Mouse (Mus musculus): Measurements from ENCODE around the gene Pam16. TPM values are rescaled to one million over a fixed set of nuclear protein-coding genes. Genes with fewer than 3 reads are reported as not detected.

The Pam16 gene
- total RNA-seq, 1 experiment: 131 TPM

GRCm38 (mm10) chr16:4654706-4655105, 29.9 kb upstream of the Pam16 start:
- in situ Hi-C loops (cut with MboI; ENCODE audit: low sequenced_read_pairs in 2 of 2, unreplicated experiment in 2 of 2): no loop called here
- peaks cover 0 to 13% of the 10 kb centered on the region in 2 experiments; a peak in 2 of 4 replicates for H3K4me1 ChIP-seq (ENCODE audit: control insufficient read depth in 2 of 2, insufficient read depth in 2 of 2, low read length in 2 of 2, poor library complexity in 1 of 2)
- no peak overlapping the region for H3K27ac ChIP-seq (ENCODE audit: insufficient read depth, low read depth, low read length, poor library complexity, severe bottlenecking)
- H3K4me3 ChIP-seq (ENCODE audit: insufficient read depth in 1 of 2, low read depth in 1 of 2, low read length in 2 of 2, poor library complexity in 1 of 2, severe bottlenecking in 1 of 2): no peak overlapping the region
- H3K9me3 ChIP-seq (ENCODE audit: control insufficient read depth, insufficient read depth, low read depth, low read length): no peaks in the 10 kb centered on the region
- no peak for TF ChIP-seq HCFC1 (IDR thresholded peaks at IDR 0.05; ENCODE audit: borderline replicate concordance, insufficient read depth, low read length)
- no peak for TF ChIP-seq ZC3H11A (IDR thresholded peaks at IDR 0.05; ENCODE audit: borderline replicate concordance, low read depth, low read length)
- no peak for TF ChIP-seq CHD2 (IDR thresholded peaks at IDR 0.05; ENCODE audit: low read depth, low read length)
- TF ChIP-seq MAFK (IDR thresholded peaks at IDR 0.05; ENCODE audit: insufficient read depth, low read depth, low read length): no peak
- no peak for TF ChIP-seq ZNF384 (IDR thresholded peaks at IDR 0.05; ENCODE audit: low read depth, low read length)
- peaks cover 16% of the 10 kb centered on the region; the same call in 1 of the 2 replicates for H3K36me3 ChIP-seq (ENCODE audit: control insufficient read depth, insufficient read depth, low read length, poor library complexity, severe bottlenecking)
- no peak overlapping the region for H3K9ac ChIP-seq (ENCODE audit: insufficient read depth, low read depth, low read length, poor library complexity, severe bottlenecking)
- DNase-seq (ENCODE audit: low read depth, low spot score): no peak

- in situ Hi-C loops (cut with MboI; ENCODE audit: low sequenced_read_pairs in 2 of 2, unreplicated experiment in 2 of 2): no loop called here
- Histone ChIP-seq H3K9me3 (ENCODE audit: control insufficient read depth, insufficient read depth, low read depth, low read length) (no peaks in the 10 kb centered on the region), H3K36me3 (ENCODE audit: control insufficient read depth, insufficient read depth, low read length, poor library complexity, severe bottlenecking) (peaks cover 16% of the 10 kb centered on the region; the same call in 1 of the 2 replicates), H3K4me1 (ENCODE audit: control insufficient read depth in 2 of 2, insufficient read depth in 2 of 2, low read length in 2 of 2, poor library complexity in 1 of 2) (peaks cover 0 to 17% of the 10 kb centered on the region in 2 experiments; a peak in 1 of 4 replicates), H3K27ac (ENCODE audit: insufficient read depth, low read depth, low read length, poor library complexity, severe bottlenecking) (no peak overlapping the region), H3K4me3 (ENCODE audit: insufficient read depth in 1 of 2, low read depth in 1 of 2, low read length in 2 of 2, poor library complexity in 1 of 2, severe bottlenecking in 1 of 2) (no peak overlapping the region), H3K9ac (ENCODE audit: insufficient read depth, low read depth, low read length, poor library complexity, severe bottlenecking) (no peak overlapping the region)
- DNase-seq (ENCODE audit: low read depth, low spot score): no peak
- TF ChIP-seq CHD2 (IDR thresholded peaks at IDR 0.05; ENCODE audit: low read depth, low read length) (no peak), ZNF384 (IDR thresholded peaks at IDR 0.05; ENCODE audit: low read depth, low read length) (no peak), HCFC1 (IDR thresholded peaks at IDR 0.05; ENCODE audit: borderline replicate concordance, insufficient read depth, low read length) (no peak), MAFK (IDR thresholded peaks at IDR 0.05; ENCODE audit: insufficient read depth, low read depth, low read length) (no peak)
These were observed 28.1 kb upstream of the Pam16 start for GRCm38 (mm10) chr16:4652707-4653416.

GRCm38 (mm10) chr16:4651624-4652023, 26.8 kb upstream of the Pam16 start:
- no peak for DNase-seq (ENCODE audit: low read depth, low spot score)
- H3K4me3 ChIP-seq (ENCODE audit: insufficient read depth in 1 of 2, low read depth in 1 of 2, low read length in 2 of 2, poor library complexity in 1 of 2, severe bottlenecking in 1 of 2): no peak overlapping the region
- no peak overlapping the region for H3K9ac ChIP-seq (ENCODE audit: insufficient read depth, low read depth, low read length, poor library complexity, severe bottlenecking)
- TF ChIP-seq CHD2 (IDR thresholded peaks at IDR 0.05; ENCODE audit: low read depth, low read length): no peak
- no peak for TF ChIP-seq ZNF384 (IDR thresholded peaks at IDR 0.05; ENCODE audit: low read depth, low read length)
- no peak for TF ChIP-seq HCFC1 (IDR thresholded peaks at IDR 0.05; ENCODE audit: borderline replicate concordance, insufficient read depth, low read length)
- no peak for TF ChIP-seq MAFK (IDR thresholded peaks at IDR 0.05; ENCODE audit: insufficient read depth, low read depth, low read length)
- no peak for TF ChIP-seq ZC3H11A (IDR thresholded peaks at IDR 0.05; ENCODE audit: borderline replicate concordance, low read depth, low read length)
- H3K36me3 ChIP-seq (ENCODE audit: control insufficient read depth, insufficient read depth, low read length, poor library complexity, severe bottlenecking): peaks cover 15% of the 10 kb centered on the region; the same call in 1 of the 2 replicates
- in situ Hi-C loops (cut with MboI; ENCODE audit: low sequenced_read_pairs in 2 of 2, unreplicated experiment in 2 of 2): no loop called here
- H3K9me3 ChIP-seq (ENCODE audit: control insufficient read depth, insufficient read depth, low read depth, low read length): no peaks in the 10 kb centered on the region
- H3K27ac ChIP-seq (ENCODE audit: insufficient read depth, low read depth, low read length, poor library complexity, severe bottlenecking): no peak overlapping the region
- H3K4me1 ChIP-seq (ENCODE audit: control insufficient read depth in 2 of 2, insufficient read depth in 2 of 2, low read length in 2 of 2, poor library complexity in 1 of 2): peaks cover 0 to 16% of the 10 kb centered on the region in 2 experiments; a peak in 1 of 4 replicates

- no peak overlapping the region for H3K4me3 ChIP-seq (ENCODE audit: insufficient read depth in 1 of 2, low read depth in 1 of 2, low read length in 2 of 2, poor library complexity in 1 of 2, severe bottlenecking in 1 of 2)
- peaks cover 13% of the 10 kb centered on the region; the same call in 1 of the 2 replicates for H3K36me3 ChIP-seq (ENCODE audit: control insufficient read depth, insufficient read depth, low read length, poor library complexity, severe bottlenecking)
- H3K9ac ChIP-seq (ENCODE audit: insufficient read depth, low read depth, low read length, poor library complexity, severe bottlenecking): no peak overlapping the region
- H3K4me1 ChIP-seq (ENCODE audit: control insufficient read depth in 2 of 2, insufficient read depth in 2 of 2, low read length in 2 of 2, poor library complexity in 1 of 2): peaks cover 0 to 12% of the 10 kb centered on the region in 2 experiments; a peak in 1 of 4 replicates
- DNase-seq (ENCODE audit: low read depth, low spot score): no peak
- no peaks in the 10 kb centered on the region for H3K9me3 ChIP-seq (ENCODE audit: control insufficient read depth, insufficient read depth, low read depth, low read length)
- no peak for TF ChIP-seq HCFC1 (IDR thresholded peaks at IDR 0.05; ENCODE audit: borderline replicate concordance, insufficient read depth, low read length)
- no peak for TF ChIP-seq ZNF384 (IDR thresholded peaks at IDR 0.05; ENCODE audit: low read depth, low read length)
- no peak for TF ChIP-seq CHD2 (IDR thresholded peaks at IDR 0.05; ENCODE audit: low read depth, low read length)
- TF ChIP-seq ZC3H11A (IDR thresholded peaks at IDR 0.05; ENCODE audit: borderline replicate concordance, low read depth, low read length): no peak
- no peak for TF ChIP-seq MAFK (IDR thresholded peaks at IDR 0.05; ENCODE audit: insufficient read depth, low read depth, low read length)
- in situ Hi-C loops (cut with MboI; ENCODE audit: low sequenced_read_pairs in 2 of 2, unreplicated experiment in 2 of 2): no loop called here
- H3K27ac ChIP-seq (ENCODE audit: insufficient read depth, low read depth, low read length, poor library complexity, severe bottlenecking): no peak overlapping the region
These were observed 26.3 kb upstream of the Pam16 start for GRCm38 (mm10) chr16:4651081-4651480.
